Comparison of ENCODE assay signal across 10 mouse cellular contexts in the genomic region with DNA sequence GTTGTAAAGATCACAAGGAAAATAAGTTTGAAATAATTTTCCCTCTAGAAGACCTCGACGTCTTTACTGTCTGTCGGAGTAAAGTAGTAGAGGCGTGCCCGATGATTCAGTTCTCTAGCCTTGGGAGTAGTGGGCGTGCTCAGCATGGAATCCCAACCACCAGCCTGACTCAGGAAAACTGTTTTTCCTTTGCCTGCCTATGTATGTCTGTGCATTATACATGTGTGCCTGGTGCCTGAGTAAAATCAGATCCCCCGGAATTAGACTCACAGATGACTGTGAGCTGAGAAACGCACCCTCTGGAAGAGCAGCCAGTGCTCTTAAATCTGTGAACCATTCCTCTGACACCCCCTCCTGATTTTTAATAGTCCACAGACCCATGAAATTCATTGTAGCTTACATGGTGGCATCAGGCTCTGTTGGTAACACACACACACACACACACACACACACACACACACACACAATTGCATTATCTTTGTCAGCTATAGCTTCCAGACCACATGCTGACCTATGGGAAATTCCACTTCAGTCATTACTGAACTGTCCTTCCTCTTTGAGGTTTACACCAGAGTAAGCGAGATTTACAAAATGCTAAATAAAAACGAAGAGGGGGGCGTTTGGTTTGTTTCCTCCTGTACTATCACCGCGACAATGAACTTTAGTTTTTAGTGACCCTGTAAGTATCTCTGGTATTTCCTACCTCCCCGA. TPM values are rescaled to one million over a fixed set of nuclear protein-coding genes. Genes with fewer than 3 reads are reported as not detected.
DNase-seq lines count a peak whose midpoint lies in the region; ATAC-seq and TF ChIP-seq lines count a peak whose summit lies in the region.
"Had no signal": no experiment of that assay in that cellular context is flagged by ENCODE, and none has a peak within 500 bp of the region (broad histone marks: within the 10 kb centered on the region; RNA-seq: fewer than 3 reads in every experiment).

No protein-coding gene starts in this region.

- no peaks in the 10 kb centered on the region for H3K4me1 ChIP-seq in forebrain, postnatal 0 days (ENCODE audit: insufficient read depth)
- H3K4me1 ChIP-seq in forebrain, embryonic 16.5 days (replicated peaks; ENCODE audit: control insufficient read depth, insufficient read depth, low read length), result no peaks in the 10 kb centered on the region
- peaks cover 5% of the 10 kb centered on the region; the same call in 1 of the 2 replicates for H3K4me1 ChIP-seq in spleen, adult 2 months (ENCODE audit: control insufficient read depth, insufficient read depth, insufficient read length)
- H3K4me1 ChIP-seq: hindbrain, embryonic 10.5 days; stomach, embryonic 15.5 days had no signal

- H3K27ac ChIP-seq in forebrain, postnatal 0 days (ENCODE audit: low read depth, low read length), result no peak overlapping the region
- H3K27ac ChIP-seq in forebrain, embryonic 16.5 days (ENCODE audit: low read length), result no peak overlapping the region
- peak overlapping the region; percentile 33 for H3K27ac ChIP-seq in spleen, adult 2 months (ENCODE audit: insufficient read depth, low read length)
- H3K27ac ChIP-seq: hindbrain, embryonic 10.5 days; stomach, embryonic 15.5 days had no signal

- 77% methylated on average over 14 of the region's 14 CpGs for WGBS in forebrain, postnatal 0 days
- 82% methylated on average over 14 of the region's 14 CpGs for WGBS in forebrain, embryonic 16.5 days
- WGBS in spleen, adult 2 months, result 58% methylated on average over 14 of the region's 14 CpGs

- ATAC-seq in forebrain, postnatal 0 days, result 0 out of 2 replicates have a peak, but pooled peaks have one; percentile 16
- no peak for ATAC-seq in forebrain, embryonic 16.5 days

- no peaks in the 10 kb centered on the region for H3K9me3 ChIP-seq in forebrain, postnatal 0 days (ENCODE audit: low read length)
- no peaks in the 10 kb centered on the region for H3K9me3 ChIP-seq in forebrain, embryonic 16.5 days (ENCODE audit: control insufficient read depth, low read length)
- H3K9me3 ChIP-seq: hindbrain, embryonic 10.5 days; stomach, embryonic 15.5 days had no signal

- H3K27me3 ChIP-seq in forebrain, postnatal 0 days (ENCODE audit: insufficient read depth, low read length), result no peaks in the 10 kb centered on the region
- no peaks in the 10 kb centered on the region for H3K27me3 ChIP-seq in forebrain, embryonic 16.5 days (replicated peaks; ENCODE audit: control insufficient read depth, insufficient read depth, low read length)
- H3K27me3 ChIP-seq in spleen, adult 2 months (ENCODE audit: control insufficient read depth, insufficient read depth, low read length), result no peaks in the 10 kb centered on the region
- no peaks in the 10 kb centered on the region for H3K27me3 ChIP-seq in splenic B cell, adult 2 months (ENCODE audit: control insufficient read depth, insufficient read depth, low read length, poor library complexity, severe bottlenecking)
- H3K27me3 ChIP-seq: stomach, embryonic 15.5 days had no signal

- no peak overlapping the region for H3K9ac ChIP-seq in forebrain, postnatal 0 days
- no peak overlapping the region for H3K9ac ChIP-seq in forebrain, embryonic 16.5 days (replicated peaks; ENCODE audit: low read depth, low read length)
- H3K9ac ChIP-seq: stomach, embryonic 15.5 days had no signal

- no peak overlapping the region for H3K4me2 ChIP-seq in forebrain, postnatal 0 days (ENCODE audit: low read depth)
- H3K4me2 ChIP-seq in forebrain, embryonic 16.5 days (ENCODE audit: low read length), result no peak overlapping the region
- H3K4me2 ChIP-seq: stomach, embryonic 15.5 days had no signal

- TF ChIP-seq CTCF in forebrain, postnatal 0 days (IDR thresholded peaks at IDR 0.05; ENCODE audit: low read depth), result no peak
- TF ChIP-seq CTCF in spleen, adult 2 months (IDR thresholded peaks at IDR 0.05; ENCODE audit: extremely low read depth, insufficient read depth, insufficient read length, insufficient replicate concordance), result no peak

- no peak for TF ChIP-seq POLR2A in spleen, adult 2 months (IDR thresholded peaks at IDR 0.05; ENCODE audit: low read depth, low read length)

- no peaks in the 10 kb centered on the region for H3K36me3 ChIP-seq in forebrain, postnatal 0 days (ENCODE audit: insufficient read depth)
- H3K36me3 ChIP-seq in forebrain, embryonic 16.5 days (ENCODE audit: control insufficient read depth, insufficient read depth), result no peaks in the 10 kb centered on the region
- H3K36me3 ChIP-seq in spleen, adult 2 months (ENCODE audit: control insufficient read depth, insufficient read depth, low read length), result no peaks in the 10 kb centered on the region
- no peaks in the 10 kb centered on the region; the same call in 1 of the 2 replicates for H3K36me3 ChIP-seq in splenic B cell, adult 2 months (ENCODE audit: control insufficient read depth, insufficient read depth, low read length, poor library complexity, severe bottlenecking)
- H3K36me3 ChIP-seq: hindbrain, embryonic 10.5 days; stomach, embryonic 15.5 days had no signal

- DNase-seq in forebrain, postnatal 0 days, result peak; percentile 28
- DNase-seq in spleen, adult 2 months (ENCODE audit: low read depth in 1 of 2, low spot score in 2 of 2), result no peak
- DNase-seq in spleen, adult 12 weeks (ENCODE audit: low spot score), result no peak
- peak; percentile 20 to 84 for DNase-seq in left cerebral cortex, postnatal 25 days (ENCODE audit: low spot score in 2 of 2)
- peak; percentile 63 for DNase-seq in splenic B cell, adult 2 months (ENCODE audit: low read depth, low spot score)
- no peak for DNase-seq in kidney, adult 18-20 months
- no peak for DNase-seq in Muller cell, postnatal 12 days (ENCODE audit: inconsistent ontology term)

- H3K4me3 ChIP-seq in forebrain, postnatal 0 days (ENCODE audit: low read depth, low read length), result no peak overlapping the region
- no peak overlapping the region for H3K4me3 ChIP-seq in forebrain, embryonic 16.5 days (replicated peaks; ENCODE audit: low read length)
- no peak overlapping the region for H3K4me3 ChIP-seq in spleen, adult 2 months (ENCODE audit: extremely low read depth, insufficient read depth, insufficient read length)
- H3K4me3 ChIP-seq: hindbrain, embryonic 10.5 days; stomach, embryonic 15.5 days had no signal

- intact Hi-C loops in left cerebral cortex, postnatal 25 days (cut with DNase I), result loop anchor here (5.0 to 10.0 kb wide), 4 partner anchors 49 to 462 kb away; partner anchors contain the start of genes Spata7 and Zc3h14

RNA-seq across cellular contexts. Expression of gene Gpr65, which starts 14.5 kb away (rescaled TPM):
- total RNA-seq in forebrain, postnatal 0 days (2014; rRNA removed), result 0.31 and 1.1 TPM in 2 replicates
- polyA plus RNA-seq in forebrain, postnatal 0 days (2015; fragmentation: Nextera tagmentation; extraction: Ambion mirVana), result 0.19 and 0.30 TPM in 2 replicates
- 0.19 TPM in 1 of 2 replicates, not detected in the other for polyA plus RNA-seq in forebrain, embryonic 16.5 days (2015; fragmentation: Nextera tagmentation; extraction: Ambion mirVana)
- polyA plus RNA-seq in spleen, adult 2 months (2012; rRNA removed), result 8.6 and 9.2 TPM in 2 replicates
- total RNA-seq in left cerebral cortex, postnatal 25 days (2021), result not detected

RNA-seq across cellular contexts. Expression of gene Galc, which starts 23.7 kb away (rescaled TPM):
- 10.5 and 15.3 TPM in 2 replicates for total RNA-seq in forebrain, postnatal 0 days (2014; rRNA removed)
- 6.4 and 10.2 TPM in 2 replicates for polyA plus RNA-seq in forebrain, postnatal 0 days (2015; fragmentation: Nextera tagmentation; extraction: Ambion mirVana)
- polyA plus RNA-seq in forebrain, embryonic 16.5 days (2015; fragmentation: Nextera tagmentation; extraction: Ambion mirVana), result 10.0 and 10.3 TPM in 2 replicates
- 3.9 and 4.9 TPM in 2 replicates for polyA plus RNA-seq in spleen, adult 2 months (2012; rRNA removed)
- 10 to 100 TPM; 19.8 to 24.2 TPM for total RNA-seq in left cerebral cortex, postnatal 25 days (2021)

Comparison
In these comparisons a context has a peak if more than half of its experiments do, and no peak if none do; other contexts are left out.
1. DNase-seq: peak in forebrain, postnatal 0 days (single experiment), left cerebral cortex, postnatal 25 days (2 of 2) and splenic B cell, adult 2 months (single experiment); none in spleen, adult 2 months (0 of 2), spleen, adult 12 weeks (single experiment), kidney, adult 18-20 months (single experiment) and Muller cell, postnatal 12 days (single experiment).